8 mouse cellular contexts compared by ENCODE assay signal in the genomic region with DNA sequence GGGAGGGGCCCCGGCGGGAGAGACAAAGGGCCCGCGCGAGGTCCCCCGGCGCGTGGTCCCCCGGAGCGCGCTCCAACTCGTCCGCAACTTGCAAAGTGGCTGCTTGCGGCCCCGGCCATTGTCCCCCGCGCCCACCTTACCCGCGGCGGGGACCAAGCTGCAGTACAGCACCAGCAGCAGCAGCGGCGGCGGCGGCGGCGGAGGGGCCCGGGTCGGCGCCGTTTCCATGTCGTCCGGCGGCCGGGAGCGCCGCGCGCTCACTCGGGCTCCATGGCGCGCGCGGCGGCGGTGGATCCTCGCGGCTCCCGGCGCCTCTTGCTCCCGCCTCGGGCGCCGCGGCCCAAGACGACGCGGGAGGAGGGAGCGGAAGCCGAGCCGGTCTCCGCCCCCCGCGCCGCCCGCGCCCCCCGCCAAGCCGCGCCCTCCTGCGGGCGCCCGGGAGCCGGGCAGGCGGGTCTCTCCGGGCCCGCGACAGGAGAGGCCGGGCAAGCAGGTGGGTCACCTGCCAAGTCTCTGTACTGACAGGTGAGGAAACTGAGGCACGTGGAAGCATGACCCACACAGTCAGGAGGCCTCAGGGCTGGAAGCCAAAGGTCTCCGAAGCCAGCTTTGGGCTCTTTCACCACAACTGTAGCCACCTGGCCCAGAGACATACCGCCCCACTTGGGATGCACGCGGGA. TPM values are rescaled to one million over a fixed set of nuclear protein-coding genes. Genes with fewer than 3 reads are reported as not detected.
DNase-seq lines count a peak whose midpoint lies in the region; ATAC-seq and TF ChIP-seq lines count a peak whose summit lies in the region.

A gene (minus strand): TSS at position 350 of the 680 bp plus-strand sequence.

- no peaks in the 10 kb centered on the region for H3K27me3 ChIP-seq in intestine, postnatal 0 days (replicated peaks; ENCODE audit: control insufficient read depth, insufficient read depth, low read length)
- peaks cover 22% of the 10 kb centered on the region for H3K27me3 ChIP-seq in neural tube, embryonic 15.5 days (replicated peaks)

- no peaks in the 10 kb centered on the region for H3K36me3 ChIP-seq in intestine, postnatal 0 days (ENCODE audit: control insufficient read depth, insufficient read depth)
- no peaks in the 10 kb centered on the region for H3K36me3 ChIP-seq in neural tube, embryonic 15.5 days

- ATAC-seq in granulocyte monocyte progenitor cell, adult 5-6 weeks (replicated peaks; ENCODE audit: poor library complexity, severe bottlenecking): peak; percentile 38
- peak; percentile 28 for ATAC-seq in intestine, postnatal 0 days
- peak; percentile 40; the same call in 1 of the 2 replicates for ATAC-seq in neural tube, embryonic 15.5 days (ENCODE audit: low FRiP score)

- H3K4me3 ChIP-seq in brown adipose tissue, adult 24 weeks (ENCODE audit: insufficient read depth, low read depth, low read length): peak within 1 kb of the TSS; percentile 98
- H3K4me3 ChIP-seq in intestine, postnatal 0 days (ENCODE audit: low read depth, low read length): peak within 1 kb of the TSS; percentile 88
- peak within 1 kb of the TSS; percentile 84 for H3K4me3 ChIP-seq in lung, adult 2 months (replicated peaks; ENCODE audit: extremely low read depth, low read depth, low read length)
- H3K4me3 ChIP-seq in neural tube, embryonic 15.5 days (replicated peaks): peak within 1 kb of the TSS; percentile 85

- intact Hi-C loops in left cerebral cortex, postnatal 36 days (cut with DNase I): no loop called here

- peak; percentile 27 to 40 for DNase-seq in left cerebral cortex, adult 18-20 months (ENCODE audit: low spot score in 2 of 2)
- DNase-seq in left cerebral cortex, postnatal 36 days (ENCODE audit: low spot score in 2 of 2): no peak
- peak; percentile 74 for DNase-seq in lung, adult 2 months
- DNase-seq in c-Kit-positive CD71-positive TER-119-positive erythroid progenitor cells, embryonic 14.5 days (ENCODE audit: low spot score): no peak

- TF ChIP-seq CTCF in intestine, postnatal 0 days (IDR thresholded peaks at IDR 0.05; ENCODE audit: low read depth): no peak
- TF ChIP-seq CTCF in lung, adult 2 months (IDR thresholded peaks at IDR 0.05; ENCODE audit: insufficient read depth, low read length): no peak

- peak within 1 kb of the TSS; percentile 98 for H3K4me2 ChIP-seq in intestine, postnatal 0 days (replicated peaks; ENCODE audit: low read depth)
- peak within 1 kb of the TSS; percentile 99 for H3K4me2 ChIP-seq in neural tube, embryonic 15.5 days

- no peak for TF ChIP-seq POLR2A in lung, adult 2 months (IDR thresholded peaks at IDR 0.05; ENCODE audit: borderline replicate concordance, extremely low read depth, low read depth, low read length)

- H3K4me1 ChIP-seq in brown adipose tissue, adult 24 weeks (ENCODE audit: control insufficient read depth, insufficient read depth, insufficient read length, low read length): peaks cover 36% of the 10 kb centered on the region
- peaks cover 16% of the 10 kb centered on the region for H3K4me1 ChIP-seq in intestine, postnatal 0 days (replicated peaks; ENCODE audit: control insufficient read depth, insufficient read depth, low read length)
- H3K4me1 ChIP-seq in lung, adult 2 months (ENCODE audit: control insufficient read depth, insufficient read depth, low read length): peaks cover 15% of the 10 kb centered on the region; the same call in 1 of the 2 replicates
- H3K4me1 ChIP-seq in neural tube, embryonic 15.5 days: peaks cover 31% of the 10 kb centered on the region

- no peaks in the 10 kb centered on the region for H3K9me3 ChIP-seq in intestine, postnatal 0 days (ENCODE audit: control insufficient read depth)
- no peaks in the 10 kb centered on the region for H3K9me3 ChIP-seq in neural tube, embryonic 15.5 days (replicated peaks)

- WGBS in intestine, postnatal 0 days: under 1% methylated on average over 83 of the region's 83 CpGs
- under 1% methylated on average over 74 of the region's 83 CpGs for WGBS in lung, adult 2 months
- under 1% methylated on average over 54 of the region's 83 CpGs for WGBS in neural tube, embryonic 15.5 days

- peak within 1 kb of the TSS; percentile 92 for H3K9ac ChIP-seq in intestine, postnatal 0 days (ENCODE audit: low read depth, low read length)
- peak within 1 kb of the TSS; percentile 84 for H3K9ac ChIP-seq in neural tube, embryonic 15.5 days (replicated peaks)

- H3K27ac ChIP-seq in brown adipose tissue, adult 24 weeks (replicated peaks; ENCODE audit: low read depth, low read length): peak within 1 kb of the TSS; percentile 88
- peak within 1 kb of the TSS; percentile 93 for H3K27ac ChIP-seq in intestine, postnatal 0 days (ENCODE audit: low read depth, low read length)
- H3K27ac ChIP-seq in neural tube, embryonic 15.5 days (replicated peaks): peak within 1 kb of the TSS; percentile 42

RNA-seq across cellular contexts. Expression of the gene that starts here (rescaled TPM):
- total RNA-seq in left cerebral cortex, adult 18-20 months (2021): 1 to 10 TPM; 7.3 to 8.3 TPM
- 1 to 10 TPM; 9.1 to 9.2 TPM for total RNA-seq in left cerebral cortex, postnatal 36 days (2021)
- 13.2 TPM in 2 replicates for polyA plus RNA-seq in brown adipose tissue, adult 24 weeks (2012; ENCODE audit: insufficient read depth, insufficient read length, missing spikeins)
- 28.0 and 36.6 TPM in 2 replicates for total RNA-seq in granulocyte monocyte progenitor cell, adult 5-6 weeks (2014; fragmentation: Nextera tagmentation)
- total RNA-seq in granulocyte monocyte progenitor cell, adult 5-6 weeks (2017): 12.5 and 15.1 TPM in 2 replicates
- 2.8 and 3.2 TPM in 2 replicates for polyA plus RNA-seq in intestine, postnatal 0 days (2015; fragmentation: Nextera tagmentation; extraction: Ambion mirVana)
- 85.8 and 87.8 TPM in 2 replicates for polyA plus RNA-seq in lung, adult 2 months (2012; rRNA removed)
- polyA plus RNA-seq in neural tube, embryonic 15.5 days (2015; fragmentation: Nextera tagmentation; extraction: Ambion mirVana): 1.2 and 2.1 TPM in 2 replicates

Comparison
In these comparisons a context has a peak if more than half of its experiments do, and no peak if none do; other contexts are left out.
1. DNase-seq: peak in left cerebral cortex, adult 18-20 months (2 of 2) and lung, adult 2 months (single experiment); none in left cerebral cortex, postnatal 36 days (0 of 2) and c-Kit-positive CD71-positive TER-119-positive erythroid progenitor cells, embryonic 14.5 days (single experiment).
2. H3K27ac ChIP-seq: peak in every context shown above with its lines; median percentile 93 in intestine, postnatal 0 days; 88 in brown adipose tissue, adult 24 weeks; 42 in neural tube, embryonic 15.5 days.
3. Peak in every context shown above with its lines, with median percentiles within 50 percentile points of each other: H3K4me3 ChIP-seq and ATAC-seq.